Mouse (Mus musculus): ENCODE measurements around the gene Smurf1. TPM values are rescaled to one million over a fixed set of nuclear protein-coding genes. Genes with fewer than 3 reads are reported as not detected.

Gene Smurf1
- polyA plus RNA-seq, 1 experiment = 1.3 TPM

GRCm38 (mm10) chr5:144909521-144909920 lies 56.1 kb downstream of the Smurf1 start:
- TF ChIP-seq GATA1 (IDR thresholded peaks at IDR 0.05; ENCODE audit: low read length) = no peak

GRCm38 (mm10) chr5:144907591-144907990 lies 58.1 kb downstream of the Smurf1 start:
- no peak for TF ChIP-seq GATA1 (IDR thresholded peaks at IDR 0.05; ENCODE audit: low read length)

DNA sequence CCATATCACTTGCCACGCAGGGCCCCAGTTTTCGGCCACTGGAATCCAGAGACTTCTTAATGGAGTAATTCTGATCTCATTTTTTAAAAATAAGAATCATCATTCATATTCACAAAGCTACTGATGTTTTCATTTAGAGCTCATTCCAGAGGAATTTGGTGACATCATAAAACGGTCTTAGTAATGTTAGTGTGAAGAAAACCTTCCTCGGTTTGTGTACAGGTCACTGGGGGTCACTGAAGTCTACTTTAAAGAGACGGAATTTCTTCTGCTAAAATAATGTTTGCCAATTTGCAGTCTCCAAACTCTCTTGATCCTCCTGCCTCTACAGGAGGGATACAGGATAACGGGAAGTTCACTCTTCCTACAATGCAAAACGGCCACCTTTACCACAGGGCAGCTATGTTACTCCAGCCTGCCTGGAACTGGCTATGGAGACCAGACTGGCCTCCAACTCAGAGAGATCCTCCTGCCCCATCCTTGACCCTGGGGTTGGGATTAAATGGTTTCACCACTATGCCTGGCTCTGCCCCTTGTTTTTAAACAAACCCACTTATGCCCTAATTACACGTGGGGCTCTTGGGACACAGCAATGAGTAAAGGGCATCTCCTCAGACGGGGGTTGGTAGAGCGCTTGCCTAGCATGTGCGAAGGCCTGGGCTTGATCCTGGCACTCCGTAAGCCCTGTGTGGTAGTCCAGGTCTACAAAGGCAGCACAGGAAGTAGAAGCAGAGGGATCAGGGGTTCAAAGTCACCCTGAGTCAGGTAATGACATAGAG lies 61.1 kb downstream of the Smurf1 start:
- no peak for TF ChIP-seq GATA1 (IDR thresholded peaks at IDR 0.05; ENCODE audit: low read length)

DNA sequence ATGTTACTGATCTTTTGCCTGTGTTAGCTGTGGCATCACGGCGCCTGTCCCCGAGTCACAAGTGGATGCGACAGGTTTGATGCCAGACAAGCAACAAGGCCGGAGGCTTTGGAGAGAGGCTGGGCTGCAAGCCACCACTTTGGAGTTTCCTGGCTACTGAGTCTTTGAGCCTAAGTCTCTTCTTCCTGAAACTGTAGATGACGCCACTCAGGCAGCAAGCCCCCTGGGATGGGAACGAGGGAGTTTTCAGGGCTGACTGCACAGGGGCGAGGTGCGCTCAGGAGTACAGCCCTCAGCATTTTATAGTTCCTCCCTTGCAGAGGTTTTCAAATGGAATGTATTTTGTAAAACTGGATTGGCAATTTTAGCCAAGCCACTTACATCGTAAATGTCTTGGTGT lies 63.9 kb downstream of the Smurf1 start:
- no peak for TF ChIP-seq GATA1 (IDR thresholded peaks at IDR 0.05; ENCODE audit: low read length)

- TF ChIP-seq GATA1 (IDR thresholded peaks at IDR 0.05; ENCODE audit: low read length) = no peak
Observed at GRCm38 (mm10) chr5:144901035-144901434, 64.6 kb downstream of the Smurf1 start.

GRCm38 (mm10) chr5:144898448-144899052 lies 67.1 kb downstream of the Smurf1 start:
- no peak for TF ChIP-seq GATA1 (IDR thresholded peaks at IDR 0.05; ENCODE audit: low read length)

DNA sequence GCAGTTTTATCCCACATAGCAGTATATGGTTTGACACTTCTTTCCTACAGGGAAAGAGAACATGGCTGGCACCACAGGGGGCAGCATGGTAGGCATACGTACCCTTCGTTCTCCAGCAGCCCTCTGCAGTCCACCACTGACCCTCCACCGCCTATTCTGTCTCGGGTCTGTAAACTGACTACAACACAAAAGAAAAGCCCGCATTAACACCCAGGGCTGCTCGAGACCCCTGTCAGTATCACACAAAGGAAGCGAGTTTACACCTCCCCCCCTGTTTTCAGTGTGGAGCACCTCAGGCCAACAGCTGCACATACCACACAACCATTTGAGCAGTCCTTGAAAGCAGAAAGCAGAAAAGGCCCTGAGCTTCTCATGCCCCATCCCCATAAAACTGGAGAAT lies 67.8 kb downstream of the Smurf1 start:
- TF ChIP-seq GATA1 (IDR thresholded peaks at IDR 0.05; ENCODE audit: low read length) = no peak

GRCm38 (mm10) chr5:144891276-144891675 lies 74.4 kb downstream of the Smurf1 start:
- no peak for TF ChIP-seq GATA1 (IDR thresholded peaks at IDR 0.05; ENCODE audit: low read length)

DNA sequence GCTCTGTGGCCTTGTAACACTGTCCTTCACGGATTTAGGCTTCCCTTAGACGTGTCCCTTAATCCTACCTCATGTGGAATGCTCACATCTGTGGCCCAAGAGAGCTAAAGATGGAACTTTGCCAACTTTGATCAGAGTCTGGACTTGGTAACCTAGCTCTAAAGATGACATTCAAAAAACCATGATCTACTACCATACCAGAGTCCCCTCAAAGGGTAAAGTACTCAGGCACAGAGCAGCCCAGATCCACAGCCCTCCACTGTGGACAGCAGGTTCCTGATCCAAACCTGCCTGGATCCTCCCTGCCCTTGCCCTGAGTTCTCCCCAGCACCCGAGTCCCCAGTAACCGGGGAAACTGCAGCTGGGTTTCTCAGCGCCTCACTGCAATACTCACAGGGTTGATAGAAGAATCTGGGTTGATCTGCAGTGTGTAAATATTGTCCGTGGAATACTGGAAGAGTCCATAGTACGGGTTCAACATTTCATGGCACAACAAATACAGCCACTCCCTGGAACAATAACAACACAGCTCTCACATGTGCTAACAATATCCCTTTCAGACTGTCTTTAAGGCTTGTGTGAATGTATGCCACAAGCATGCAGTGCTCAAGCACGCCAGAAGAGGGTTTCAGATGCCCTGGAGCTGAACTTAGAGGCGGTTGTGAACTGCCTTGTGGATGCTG lies 79.5 kb downstream of the Smurf1 start:
- no peak for TF ChIP-seq GATA1 (IDR thresholded peaks at IDR 0.05; ENCODE audit: low read length)

DNA sequence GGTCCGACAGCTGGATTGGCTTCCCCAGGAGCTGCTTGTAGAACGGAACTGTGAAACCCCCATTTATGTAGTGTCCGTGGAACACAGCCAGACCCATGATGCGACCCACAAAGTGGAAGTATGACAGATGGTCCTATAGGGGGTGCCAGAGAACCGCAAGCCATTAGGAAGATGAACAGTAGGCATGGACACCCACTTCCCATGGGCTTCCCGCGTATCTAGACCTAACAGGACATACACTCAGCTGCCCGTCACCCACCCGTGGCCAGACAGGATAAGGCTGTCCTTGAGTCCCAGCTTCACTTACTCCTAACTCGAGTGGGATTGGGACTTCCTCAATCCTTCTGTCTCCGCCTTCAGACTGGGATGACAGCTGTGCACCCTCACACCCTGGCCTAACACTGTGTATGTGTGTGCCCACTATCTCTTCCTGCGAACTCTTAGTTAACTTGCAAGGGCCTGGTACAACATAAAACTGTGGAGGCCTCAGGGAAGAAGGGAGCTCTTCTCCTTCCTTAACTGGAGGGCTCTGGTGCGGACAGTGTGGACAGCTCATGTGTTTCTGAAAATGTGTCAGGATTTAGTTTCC lies 80.9 kb downstream of the Smurf1 start:
- no peak for TF ChIP-seq GATA1 (IDR thresholded peaks at IDR 0.05; ENCODE audit: low read length)

- TF ChIP-seq GATA1 (IDR thresholded peaks at IDR 0.05; ENCODE audit: low read length) = no peak
Observed at GRCm38 (mm10) chr5:144881670-144882399, 83.8 kb downstream of the Smurf1 start.

DNA sequence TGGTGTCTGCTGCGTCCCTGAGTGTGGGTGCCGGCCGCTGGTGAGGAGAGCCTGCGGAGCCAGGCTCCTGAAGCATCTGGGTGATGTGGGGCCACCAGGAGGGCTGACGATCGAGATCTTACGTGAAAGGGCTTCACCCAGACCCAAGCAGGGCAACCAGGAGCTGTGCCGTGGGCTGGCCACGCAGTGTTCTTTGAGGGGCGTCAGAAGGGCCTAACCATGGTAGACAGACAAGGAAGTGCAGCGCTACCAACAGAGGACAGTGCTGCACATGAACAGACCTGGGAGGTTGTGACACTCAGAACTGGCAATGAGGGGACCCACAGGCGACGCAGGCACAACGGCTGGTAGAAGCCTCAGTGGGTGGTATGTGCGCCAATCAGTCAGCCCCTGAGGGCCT lies 88.6 kb downstream of the Smurf1 start:
- TF ChIP-seq GATA1 (IDR thresholded peaks at IDR 0.05; ENCODE audit: low read length) = no peak

- TF ChIP-seq GATA1 (IDR thresholded peaks at IDR 0.05; ENCODE audit: low read length) = no peak
Observed at GRCm38 (mm10) chr5:144875892-144876291, 89.8 kb downstream of the Smurf1 start.

DNA sequence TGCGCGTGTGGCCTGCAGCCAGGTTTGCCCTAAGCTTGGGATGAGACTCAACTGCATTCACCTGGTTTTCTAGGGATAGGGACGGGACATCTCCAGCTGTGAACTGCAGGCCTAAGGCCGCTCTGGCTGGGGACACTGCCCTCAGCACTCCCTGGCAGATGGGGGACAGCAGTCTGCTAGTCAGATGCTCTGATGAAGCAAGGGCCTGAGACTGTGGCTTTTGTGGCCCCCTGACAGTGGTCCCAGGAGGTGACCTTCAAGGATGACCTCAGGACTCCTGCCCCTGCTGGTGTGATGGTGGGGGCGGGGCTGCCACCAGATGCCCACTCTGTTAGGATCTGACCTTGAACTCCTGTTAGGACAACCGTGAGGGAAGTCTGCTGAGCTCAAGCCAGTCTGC lies 90.4 kb downstream of the Smurf1 start:
- TF ChIP-seq GATA1 (IDR thresholded peaks at IDR 0.05; ENCODE audit: low read length) = no peak

GRCm38 (mm10) chr5:144872867-144873266 lies 92.8 kb downstream of the Smurf1 start:
- TF ChIP-seq GATA1 (IDR thresholded peaks at IDR 0.05; ENCODE audit: low read length) = no peak

Measured in G1E-ER4 (cell line).